Mouse (Mus musculus) thymus, adult 2 months (tissue): ENCODE measurements around the gene Cd33. TPM values are rescaled to one million over a fixed set of nuclear protein-coding genes. Genes with fewer than 3 reads are reported as not detected.
A peak's percentile ranks its signal among the peaks of the same experiment; 100 is the strongest.

Source experiments
- DNase-seq: peaks from one replicate; pipeline ENCODE4 v3.0.0; 2021
- H3K27ac ChIP-seq: fragments of 200-500 bp; 2 replicates; pipeline ENCODE4 v1.5.1; 2012; ENCODE audit warnings: low read length, control low read depth; ENCODE audit not compliant: control insufficient read depth, insufficient read depth
- H3K27me3 ChIP-seq: fragments of 200-500 bp; 2 replicates; pipeline ENCODE4 v1.6.1; 2012; ENCODE audit warnings: mild to moderate bottlenecking, low read length, moderate library complexity, mixed read lengths; ENCODE audit not compliant: control insufficient read depth, insufficient read depth
- H3K36me3 ChIP-seq: fragments of 200-500 bp; 2 replicates; pipeline ENCODE4 v1.6.1; 2012; ENCODE audit warnings: mild to moderate bottlenecking, low read length, moderate library complexity; ENCODE audit not compliant: control insufficient read depth, insufficient read depth
- H3K4me1 ChIP-seq: fragments of 200-500 bp; replicated peaks from 2 replicates; pipeline ENCODE4 v1.6.1; 2012; ENCODE audit warnings: low read length; ENCODE audit not compliant: control insufficient read depth, insufficient read depth
- H3K4me3 ChIP-seq: fragments of 200-500 bp; 2 replicates; pipeline ENCODE4 v1.5.1; 2012; ENCODE audit warnings: mild to moderate bottlenecking, low read length, control low read depth, moderate library complexity; ENCODE audit not compliant: control insufficient read depth, insufficient read depth
- CTCF ChIP-seq: fragments of 200-500 bp; IDR thresholded peaks from 2 replicates; pipeline ENCODE4 v1.5.1; 2012; ENCODE audit warnings: mild to moderate bottlenecking, control low read depth, low read length, moderate library complexity, borderline replicate concordance; ENCODE audit not compliant: control insufficient read depth, poor library complexity, insufficient read depth; ENCODE audit errors: extremely low read depth
- POLR2A ChIP-seq: fragments of 200-500 bp; IDR thresholded peaks from 2 replicates; pipeline ENCODE4 v1.6.1; 2012; ENCODE audit warnings: mild to moderate bottlenecking, low read length, control low read depth, moderate library complexity; ENCODE audit not compliant: control insufficient read depth, poor library complexity, insufficient read depth; ENCODE audit errors: extremely low read depth
- WGBS: fragments of 180-500 bp; shearing (Covaris S2); methylation state at CpG from one replicate; pipeline ENCODE4 v1.1.7; 2018; 5-methylcytosine and 5-hydroxymethylcytosine counted together
- polyA plus RNA-seq: library from polyadenylated mRNA; depleted of rRNA; stranded (reverse); fragments of >200 nt; gene quantifications from 2 replicates; pipeline ENCODE4 v1.2.3, GENCODE M21; 2012

The Cd33 gene
- polyA plus RNA-seq, 1 experiment: 15.8 TPM

DNA sequence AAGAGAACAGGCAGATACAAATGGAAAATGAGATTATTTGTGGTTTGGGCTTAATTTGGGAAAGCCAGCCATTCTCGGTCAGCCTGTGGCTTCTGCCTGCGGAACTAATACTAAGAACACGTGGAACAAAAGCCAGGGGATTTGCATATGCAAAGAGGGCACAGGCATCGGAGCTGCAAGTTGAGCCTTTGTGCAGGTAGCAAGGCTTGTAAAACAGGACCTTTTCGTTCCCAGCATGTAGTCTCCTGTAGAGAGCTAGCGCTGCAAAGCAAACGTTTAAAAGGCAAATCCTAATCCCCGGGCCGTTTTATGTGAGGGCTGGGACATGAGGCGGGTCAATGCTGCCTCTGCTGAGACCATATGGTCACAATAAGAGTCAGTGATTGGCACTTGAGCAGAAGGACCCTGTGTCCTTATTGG, 18.4 kb upstream of the Cd33 start:
- no peaks in the 10 kb centered on the region for H3K27me3 ChIP-seq
- DNase-seq: no peak
- H3K36me3 ChIP-seq: no peaks in the 10 kb centered on the region
- peak overlapping the region; percentile 37; the same call in 1 of the 2 replicates for H3K27ac ChIP-seq
- no peak for TF ChIP-seq POLR2A
- no peak for TF ChIP-seq CTCF
- peak overlapping the region; percentile 79 for H3K4me3 ChIP-seq
- H3K4me1 ChIP-seq: peaks cover 16% of the 10 kb centered on the region
- WGBS: 1% methylated on average over 10 of the region's 10 CpGs

DNA sequence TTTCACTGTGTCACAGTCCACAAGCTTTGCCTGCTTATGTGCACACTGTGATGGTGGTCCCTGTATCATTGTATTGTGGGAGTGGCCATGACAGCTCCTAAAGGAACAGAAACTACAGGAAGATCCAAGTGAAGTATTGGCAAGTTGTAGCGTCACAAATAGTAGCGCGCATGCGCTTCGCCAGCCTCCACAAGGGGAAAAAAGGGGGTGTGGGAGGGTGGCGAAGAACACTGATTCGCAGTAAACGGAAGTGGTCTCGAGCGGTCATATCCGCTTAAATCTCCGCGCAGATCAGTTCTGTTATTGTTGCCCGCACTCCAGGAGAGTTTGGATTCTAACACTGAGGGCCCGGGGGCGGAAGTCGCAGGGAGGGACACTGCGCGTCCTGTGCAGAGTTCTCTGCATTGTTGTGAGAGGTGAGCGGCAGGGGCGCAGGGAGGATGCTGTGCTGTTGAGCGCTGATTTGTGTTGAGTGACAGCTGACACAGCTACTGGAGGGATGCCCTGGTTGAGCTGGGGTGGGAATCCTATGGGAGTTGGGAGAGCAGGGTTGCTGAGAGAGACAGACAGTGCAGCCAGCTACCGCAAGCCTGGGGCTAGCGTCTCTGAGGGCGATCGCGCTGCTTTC, 17.9 kb upstream of the Cd33 start, which contains the start of gene Zfp658:
Gene Zfp658 (plus strand): TSS at position 251 of the 628 bp plus-strand sequence.
- DNase-seq: peak; percentile 72
- Histone ChIP-seq H3K36me3 (no peaks in the 10 kb centered on the region), H3K27ac (peak within 1 kb of the TSS; percentile 37), H3K27me3 (no peaks in the 10 kb centered on the region), H3K4me1 (peaks cover 16% of the 10 kb centered on the region), H3K4me3 (peak within 1 kb of the TSS; percentile 79)
- under 1% methylated on average over 27 of the region's 27 CpGs for WGBS
- TF ChIP-seq POLR2A: no peak
- TF ChIP-seq CTCF: 0 out of 2 replicates have a peak, but pooled peaks have one; percentile 25

DNA sequence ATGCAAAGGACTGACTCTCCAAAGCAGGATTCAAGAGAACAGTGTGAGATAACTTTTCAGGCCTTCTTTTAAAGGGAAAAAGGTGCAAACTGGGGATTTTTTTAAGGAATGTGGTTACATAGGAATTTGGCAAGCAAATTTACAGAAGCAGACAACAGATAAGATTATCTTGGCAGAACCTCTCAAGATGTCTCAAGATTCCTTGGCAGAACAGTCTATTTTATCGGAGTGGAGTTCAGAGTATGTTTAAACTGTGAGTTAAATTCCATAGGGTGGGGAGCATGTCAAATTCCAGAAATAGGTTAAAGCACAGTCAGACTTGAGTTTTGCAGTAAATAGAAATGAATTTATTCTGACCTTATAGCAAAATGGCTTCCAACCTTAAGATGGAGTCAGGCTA, 12.7 kb upstream of the Cd33 start:
- Histone ChIP-seq H3K27me3 (no peaks in the 10 kb centered on the region), H3K4me1 (0 out of 2 replicates have a peak, but pooled peaks cover 2% of the 10 kb centered on the region), H3K36me3 (no peaks in the 10 kb centered on the region), H3K27ac (no peak overlapping the region), H3K4me3 (no peak overlapping the region)
- no peak for TF ChIP-seq CTCF
- WGBS: 98% methylated on average over 1 of the region's 1 CpGs
- DNase-seq: no peak

DNA sequence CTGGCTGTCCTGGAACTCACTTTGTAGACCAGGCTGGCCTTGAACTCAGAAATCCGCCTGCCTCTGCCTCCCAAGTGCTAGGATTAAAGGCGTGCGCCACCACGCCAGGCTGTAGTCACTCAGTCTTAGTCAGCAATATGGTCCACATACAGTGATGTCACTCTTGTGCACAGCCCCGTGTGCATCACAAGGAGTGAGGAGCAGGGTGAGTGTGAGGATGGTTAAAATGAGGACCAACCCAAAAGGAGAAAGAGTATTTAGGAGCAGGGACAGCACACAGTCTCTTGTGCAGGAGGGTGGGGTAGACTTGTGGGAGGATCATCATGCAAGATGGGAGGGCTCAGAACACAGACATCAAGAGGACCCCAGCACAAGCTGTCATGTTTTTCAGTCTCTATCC, 11.1 kb upstream of the Cd33 start:
- no peak for TF ChIP-seq CTCF
- H3K27ac ChIP-seq: no peak overlapping the region
- H3K4me3 ChIP-seq: no peak overlapping the region
- no peak for DNase-seq
- 86% methylated on average over 5 of the region's 5 CpGs for WGBS
- H3K36me3 ChIP-seq: no peaks in the 10 kb centered on the region
- 0 out of 2 replicates have a peak, but pooled peaks cover 2% of the 10 kb centered on the region for H3K4me1 ChIP-seq
- no peaks in the 10 kb centered on the region for H3K27me3 ChIP-seq

DNA sequence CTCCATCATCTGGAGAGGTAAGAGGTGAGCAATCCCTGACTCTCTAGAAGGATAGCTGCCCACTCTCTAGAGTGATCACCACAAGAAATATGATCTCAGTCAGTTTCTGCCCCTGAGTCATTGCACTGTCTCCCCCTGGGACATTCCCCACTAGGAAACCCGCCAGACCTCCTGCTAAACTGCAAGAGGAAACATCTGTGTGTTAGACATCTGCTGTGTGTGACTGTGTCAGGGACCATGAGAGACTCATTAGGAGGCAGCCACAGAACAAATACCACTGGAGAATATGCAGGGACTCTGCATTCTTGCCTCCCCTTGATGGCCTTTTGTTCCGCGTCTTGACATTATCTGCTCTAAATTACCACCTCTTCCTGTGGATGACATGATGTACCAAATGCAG, 10.3 kb upstream of the Cd33 start:
- Histone ChIP-seq H3K36me3 (no peaks in the 10 kb centered on the region), H3K4me1 (0 out of 2 replicates have a peak, but pooled peaks cover 2% of the 10 kb centered on the region), H3K27me3 (no peaks in the 10 kb centered on the region), H3K4me3 (no peak overlapping the region), H3K27ac (no peak overlapping the region)
- WGBS: 14% methylated on average over 3 of the region's 3 CpGs
- TF ChIP-seq CTCF (no peak), POLR2A (no peak)
- DNase-seq: no peak

DNA sequence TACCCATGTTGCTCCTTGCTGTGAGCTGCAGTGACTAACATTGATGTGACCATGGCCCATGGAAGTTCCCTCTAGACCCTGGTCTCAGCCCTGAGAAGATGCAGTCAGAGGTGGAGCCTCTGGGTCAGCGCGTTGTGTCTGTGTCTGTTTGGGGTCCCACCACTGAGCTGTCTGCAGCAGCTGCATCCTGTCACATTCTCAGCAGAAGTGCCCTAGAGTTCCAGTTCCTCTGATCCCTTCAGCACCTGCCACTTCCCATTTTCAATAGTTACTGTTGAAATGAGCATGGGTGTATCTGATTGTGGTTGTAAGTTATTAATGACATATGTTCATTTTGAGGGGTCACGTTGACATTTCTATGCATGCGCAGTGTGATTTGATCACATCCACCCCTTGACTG, 8.9 kb upstream of the Cd33 start:
- TF ChIP-seq POLR2A: no peak
- no peak for TF ChIP-seq CTCF
- peak; percentile 6 for DNase-seq
- Histone ChIP-seq H3K27me3 (no peaks in the 10 kb centered on the region), H3K27ac (no peak overlapping the region), H3K4me3 (no peak overlapping the region), H3K4me1 (0 out of 2 replicates have a peak, but pooled peaks cover 2% of the 10 kb centered on the region), H3K36me3 (no peaks in the 10 kb centered on the region)
- 15% methylated on average over 4 of the region's 4 CpGs for WGBS

DNA sequence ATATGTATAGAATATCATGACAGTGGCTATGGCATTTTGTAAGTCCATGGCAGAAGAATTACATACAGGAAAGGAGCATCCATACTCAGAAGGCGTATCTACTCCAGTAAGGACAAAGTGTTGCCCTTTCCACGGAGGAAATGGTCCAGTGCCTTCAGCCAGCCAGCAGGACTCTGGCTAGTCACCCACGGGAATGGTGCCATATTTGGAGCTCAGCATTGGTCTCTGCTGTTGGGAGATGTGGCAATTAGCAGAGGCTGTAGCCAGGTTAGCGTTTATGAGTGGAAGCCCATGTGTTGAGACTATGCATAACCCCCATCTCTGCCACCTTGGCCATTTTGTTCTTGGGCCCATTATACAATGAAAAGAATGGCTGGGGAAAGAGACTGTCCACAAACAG, 4.0 kb upstream of the Cd33 start:
- WGBS: 90% methylated on average over 4 of the region's 4 CpGs

More for the DNA sequence above, 4.0 kb upstream of the Cd33 start:
- Histone ChIP-seq H3K27me3 (no peaks in the 10 kb centered on the region), H3K27ac (no peak overlapping the region), H3K36me3 (no peaks in the 10 kb centered on the region), H3K4me3 (no peak overlapping the region), H3K4me1 (no peaks in the 10 kb centered on the region)
- TF ChIP-seq CTCF (no peak), POLR2A (no peak)
- DNase-seq: no peak
